Mouse (Mus musculus): ENCODE data around the gene Rcc1l. TPM values are rescaled to one million over a fixed set of nuclear protein-coding genes. Genes with fewer than 3 reads are reported as not detected.

Rcc1l gene
- polyA plus RNA-seq, 1 experiment from 2014 or later: 35.2 TPM

GRCm38 (mm10) chr5:134179871-134180270 is 3.3 kb upstream of the Rcc1l start:
- H3K27ac ChIP-seq (ENCODE audit: low read depth, low read length): no peak overlapping the region
- H3K4me2 ChIP-seq (replicated peaks; ENCODE audit: low read depth, low read length): no peak overlapping the region
- WGBS: 25% methylated on average over 7 of the region's 7 CpGs
- H3K9ac ChIP-seq (ENCODE audit: low read depth, low read length): no peak overlapping the region
- no peak for ATAC-seq (ENCODE audit: low FRiP score, low TSS enrichment)
- H3K4me1 ChIP-seq (ENCODE audit: control insufficient read depth, insufficient read depth, low read length): peaks cover 27% of the 10 kb centered on the region
- H3K27me3 ChIP-seq (ENCODE audit: control insufficient read depth, insufficient read depth, low read length): no peaks in the 10 kb centered on the region
- H3K9me3 ChIP-seq (ENCODE audit: control insufficient read depth, low read length): no peaks in the 10 kb centered on the region
- H3K36me3 ChIP-seq (ENCODE audit: control insufficient read depth, insufficient read depth, low read length): no peaks in the 10 kb centered on the region
- no peak overlapping the region for H3K4me3 ChIP-seq (ENCODE audit: low read length)

GRCm38 (mm10) chr5:134178536-134178935 is 2.0 kb upstream of the Rcc1l start:
- H3K4me2 ChIP-seq (replicated peaks; ENCODE audit: low read depth, low read length): no peak overlapping the region
- H3K9me3 ChIP-seq (ENCODE audit: control insufficient read depth, low read length): no peaks in the 10 kb centered on the region
- no peak overlapping the region for H3K4me3 ChIP-seq (ENCODE audit: low read length)
- WGBS: 67% methylated on average over 7 of the region's 7 CpGs
- no peaks in the 10 kb centered on the region for H3K36me3 ChIP-seq (ENCODE audit: control insufficient read depth, insufficient read depth, low read length)
- no peak overlapping the region for H3K27ac ChIP-seq (ENCODE audit: low read depth, low read length)
- no peaks in the 10 kb centered on the region for H3K27me3 ChIP-seq (ENCODE audit: control insufficient read depth, insufficient read depth, low read length)
- peaks cover 25% of the 10 kb centered on the region for H3K4me1 ChIP-seq (ENCODE audit: control insufficient read depth, insufficient read depth, low read length)
- H3K9ac ChIP-seq (ENCODE audit: low read depth, low read length): no peak overlapping the region
- no peak for ATAC-seq (ENCODE audit: low FRiP score, low TSS enrichment)

GRCm38 (mm10) chr5:134175696-134176095 is 878 bp downstream of the Rcc1l start:
- Histone ChIP-seq H3K9me3 (ENCODE audit: control insufficient read depth, low read length) (no peaks in the 10 kb centered on the region), H3K27me3 (ENCODE audit: control insufficient read depth, insufficient read depth, low read length) (no peaks in the 10 kb centered on the region), H3K9ac (ENCODE audit: low read depth, low read length) (peak overlapping the region; percentile 84), H3K36me3 (ENCODE audit: control insufficient read depth, insufficient read depth, low read length) (peaks cover 11% of the 10 kb centered on the region; the same call in 1 of the 2 replicates), H3K27ac (ENCODE audit: low read depth, low read length) (peak overlapping the region; percentile 87), H3K4me1 (ENCODE audit: control insufficient read depth, insufficient read depth, low read length) (peaks cover 10% of the 10 kb centered on the region), H3K4me3 (ENCODE audit: low read length) (peak overlapping the region; percentile 91), H3K4me2 (replicated peaks; ENCODE audit: low read depth, low read length) (peak overlapping the region; percentile 82)
- ATAC-seq (ENCODE audit: low FRiP score, low TSS enrichment): no peak
- WGBS: 1% methylated on average over 10 of the region's 10 CpGs

GRCm38 (mm10) chr5:134173206-134173605 is 3.4 kb downstream of the Rcc1l start:
- H3K36me3 ChIP-seq (ENCODE audit: control insufficient read depth, insufficient read depth, low read length): peaks cover 21% of the 10 kb centered on the region; the same call in 1 of the 2 replicates
- no peak for ATAC-seq (ENCODE audit: low FRiP score, low TSS enrichment)
- H3K27me3 ChIP-seq (ENCODE audit: control insufficient read depth, insufficient read depth, low read length): no peaks in the 10 kb centered on the region
- WGBS: 56% methylated on average over 4 of the region's 4 CpGs
- no peaks in the 10 kb centered on the region for H3K9me3 ChIP-seq (ENCODE audit: control insufficient read depth, low read length)
- H3K4me1 ChIP-seq (ENCODE audit: control insufficient read depth, insufficient read depth, low read length): peaks cover 7% of the 10 kb centered on the region
- H3K4me3 ChIP-seq (ENCODE audit: low read length): no peak overlapping the region
- H3K9ac ChIP-seq (ENCODE audit: low read depth, low read length): no peak overlapping the region
- no peak overlapping the region for H3K4me2 ChIP-seq (replicated peaks; ENCODE audit: low read depth, low read length)
- no peak overlapping the region for H3K27ac ChIP-seq (ENCODE audit: low read depth, low read length)

GRCm38 (mm10) chr5:134170167-134170566 is 6.4 kb downstream of the Rcc1l start:
- WGBS: 97% methylated on average over 8 of the region's 8 CpGs

GRCm38 (mm10) chr5:134169231-134169630 is 7.3 kb downstream of the Rcc1l start:
- no peak for ATAC-seq (ENCODE audit: low FRiP score, low TSS enrichment)
- Histone ChIP-seq H3K4me1 (ENCODE audit: control insufficient read depth, insufficient read depth, low read length) (no peaks in the 10 kb centered on the region), H3K4me2 (replicated peaks; ENCODE audit: low read depth, low read length) (no peak overlapping the region), H3K9me3 (ENCODE audit: control insufficient read depth, low read length) (no peaks in the 10 kb centered on the region), H3K9ac (ENCODE audit: low read depth, low read length) (no peak overlapping the region), H3K27ac (ENCODE audit: low read depth, low read length) (no peak overlapping the region), H3K4me3 (ENCODE audit: low read length) (no peak overlapping the region), H3K36me3 (ENCODE audit: control insufficient read depth, insufficient read depth, low read length) (peaks cover 45% of the 10 kb centered on the region), H3K27me3 (ENCODE audit: control insufficient read depth, insufficient read depth, low read length) (no peaks in the 10 kb centered on the region)
- 82% methylated on average over 10 of the region's 10 CpGs for WGBS

More at GRCm38 (mm10) chr5:134170167-134170566, 6.4 kb downstream of the Rcc1l start:
- peaks cover 2% of the 10 kb centered on the region for H3K4me1 ChIP-seq (ENCODE audit: control insufficient read depth, insufficient read depth, low read length)
- no peak for ATAC-seq (ENCODE audit: low FRiP score, low TSS enrichment)
- H3K4me2 ChIP-seq (replicated peaks; ENCODE audit: low read depth, low read length): no peak overlapping the region
- H3K27me3 ChIP-seq (ENCODE audit: control insufficient read depth, insufficient read depth, low read length): no peaks in the 10 kb centered on the region
- H3K4me3 ChIP-seq (ENCODE audit: low read length): no peak overlapping the region
- H3K36me3 ChIP-seq (ENCODE audit: control insufficient read depth, insufficient read depth, low read length): peaks cover 37% of the 10 kb centered on the region
- H3K9me3 ChIP-seq (ENCODE audit: control insufficient read depth, low read length): no peaks in the 10 kb centered on the region
- no peak overlapping the region for H3K9ac ChIP-seq (ENCODE audit: low read depth, low read length)
- no peak overlapping the region for H3K27ac ChIP-seq (ENCODE audit: low read depth, low read length)

GRCm38 (mm10) chr5:134168033-134168432 is 8.5 kb downstream of the Rcc1l start:
- no peaks in the 10 kb centered on the region for H3K9me3 ChIP-seq (ENCODE audit: control insufficient read depth, low read length)
- no peak overlapping the region for H3K4me2 ChIP-seq (replicated peaks; ENCODE audit: low read depth, low read length)
- no peaks in the 10 kb centered on the region for H3K4me1 ChIP-seq (ENCODE audit: control insufficient read depth, insufficient read depth, low read length)
- WGBS: 66% methylated on average over 9 of the region's 9 CpGs
- peak; percentile 54; the same call in 1 of the 2 replicates for ATAC-seq (ENCODE audit: low FRiP score, low TSS enrichment)
- H3K9ac ChIP-seq (ENCODE audit: low read depth, low read length): no peak overlapping the region
- H3K4me3 ChIP-seq (ENCODE audit: low read length): no peak overlapping the region
- peaks cover 55% of the 10 kb centered on the region for H3K36me3 ChIP-seq (ENCODE audit: control insufficient read depth, insufficient read depth, low read length)
- no peaks in the 10 kb centered on the region for H3K27me3 ChIP-seq (ENCODE audit: control insufficient read depth, insufficient read depth, low read length)
- H3K27ac ChIP-seq (ENCODE audit: low read depth, low read length): peak overlapping the region; percentile 32; the same call in 1 of the 2 replicates

- H3K9ac ChIP-seq (ENCODE audit: low read depth, low read length): no peak overlapping the region
- no peaks in the 10 kb centered on the region for H3K27me3 ChIP-seq (ENCODE audit: control insufficient read depth, insufficient read depth, low read length)
- H3K36me3 ChIP-seq (ENCODE audit: control insufficient read depth, insufficient read depth, low read length): peaks cover 61% of the 10 kb centered on the region
- H3K4me3 ChIP-seq (ENCODE audit: low read length): no peak overlapping the region
- no peak overlapping the region for H3K27ac ChIP-seq (ENCODE audit: low read depth, low read length)
- H3K9me3 ChIP-seq (ENCODE audit: control insufficient read depth, low read length): no peaks in the 10 kb centered on the region
- no peak for ATAC-seq (ENCODE audit: low FRiP score, low TSS enrichment)
- H3K4me1 ChIP-seq (ENCODE audit: control insufficient read depth, insufficient read depth, low read length): no peaks in the 10 kb centered on the region
- no peak overlapping the region for H3K4me2 ChIP-seq (replicated peaks; ENCODE audit: low read depth, low read length)
- WGBS: 91% methylated on average over 7 of the region's 7 CpGs
Observed at GRCm38 (mm10) chr5:134166642-134167041, 9.9 kb downstream of the Rcc1l start.

GRCm38 (mm10) chr5:134164688-134165087 is 11.9 kb downstream of the Rcc1l start:
- 63% methylated on average over 5 of the region's 5 CpGs for WGBS
- Histone ChIP-seq H3K4me3 (ENCODE audit: low read length) (no peak overlapping the region), H3K27me3 (ENCODE audit: control insufficient read depth, insufficient read depth, low read length) (no peaks in the 10 kb centered on the region), H3K9me3 (ENCODE audit: control insufficient read depth, low read length) (no peaks in the 10 kb centered on the region), H3K36me3 (ENCODE audit: control insufficient read depth, insufficient read depth, low read length) (peaks cover 63% of the 10 kb centered on the region), H3K9ac (ENCODE audit: low read depth, low read length) (no peak overlapping the region), H3K4me2 (replicated peaks; ENCODE audit: low read depth, low read length) (no peak overlapping the region), H3K27ac (ENCODE audit: low read depth, low read length) (peak overlapping the region; percentile 43; the same call in 1 of the 2 replicates), H3K4me1 (ENCODE audit: control insufficient read depth, insufficient read depth, low read length) (no peaks in the 10 kb centered on the region)
- peak; percentile 8; the same call in 1 of the 2 replicates for ATAC-seq (ENCODE audit: low FRiP score, low TSS enrichment)
